Mouse (Mus musculus): ENCODE data around the gene Lck. TPM values are rescaled to one million over a fixed set of nuclear protein-coding genes. Genes with fewer than 3 reads are reported as not detected.

The Lck gene
- polyA plus RNA-seq, 1 experiment from 2014 or later, result 8.8 TPM

- Histone ChIP-seq H3K4me1 (replicated peaks; ENCODE audit: insufficient read depth, low read length) (no peaks in the 10 kb centered on the region), H3K27ac (peak overlapping the region; percentile 47; the same call in 1 of the 2 replicates), H3K9ac (ENCODE audit: low read depth, low read length) (no peak overlapping the region), H3K4me3 (replicated peaks; ENCODE audit: low read depth, low read length) (no peak overlapping the region), H3K9me3 (replicated peaks; ENCODE audit: low read length) (no peaks in the 10 kb centered on the region), H3K27me3 (ENCODE audit: insufficient read depth, low read length) (no peaks in the 10 kb centered on the region), H3K36me3 (ENCODE audit: insufficient read depth, low read length) (peaks cover 10% of the 10 kb centered on the region), H3K4me2 (ENCODE audit: low read length) (no peak overlapping the region)
- 32% methylated on average over 1 of the region's 1 CpGs for WGBS
- no peak for DNase-seq (ENCODE audit: low spot score)
- no peak for ATAC-seq (replicated peaks; ENCODE audit: low FRiP score, low read depth)
- TF ChIP-seq CTCF (IDR thresholded peaks at IDR 0.05; ENCODE audit: low read depth), result no peak
Measured at GRCm38 (mm10) chr4:129586943-129587342, 13.5 kb upstream of the Lck start.

GRCm38 (mm10) chr4:129585773-129586172 is 12.3 kb upstream of the Lck start:
- Histone ChIP-seq H3K36me3 (ENCODE audit: insufficient read depth, low read length) (no peaks in the 10 kb centered on the region), H3K27me3 (ENCODE audit: insufficient read depth, low read length) (no peaks in the 10 kb centered on the region), H3K9ac (ENCODE audit: low read depth, low read length) (peak overlapping the region; percentile 51; the same call in 1 of the 2 replicates), H3K4me2 (ENCODE audit: low read length) (peak overlapping the region; percentile 70), H3K4me1 (replicated peaks; ENCODE audit: insufficient read depth, low read length) (no peaks in the 10 kb centered on the region), H3K9me3 (replicated peaks; ENCODE audit: low read length) (no peaks in the 10 kb centered on the region), H3K4me3 (replicated peaks; ENCODE audit: low read depth, low read length) (peak overlapping the region; percentile 44; the same call in 1 of the 2 replicates), H3K27ac (peak overlapping the region; percentile 80)
- 63% methylated on average over 9 of the region's 9 CpGs for WGBS
- no peak for TF ChIP-seq CTCF (IDR thresholded peaks at IDR 0.05; ENCODE audit: low read depth)
- ATAC-seq (replicated peaks; ENCODE audit: low FRiP score, low read depth) (no peak), DNase-seq (ENCODE audit: low spot score) (no peak)

DNA sequence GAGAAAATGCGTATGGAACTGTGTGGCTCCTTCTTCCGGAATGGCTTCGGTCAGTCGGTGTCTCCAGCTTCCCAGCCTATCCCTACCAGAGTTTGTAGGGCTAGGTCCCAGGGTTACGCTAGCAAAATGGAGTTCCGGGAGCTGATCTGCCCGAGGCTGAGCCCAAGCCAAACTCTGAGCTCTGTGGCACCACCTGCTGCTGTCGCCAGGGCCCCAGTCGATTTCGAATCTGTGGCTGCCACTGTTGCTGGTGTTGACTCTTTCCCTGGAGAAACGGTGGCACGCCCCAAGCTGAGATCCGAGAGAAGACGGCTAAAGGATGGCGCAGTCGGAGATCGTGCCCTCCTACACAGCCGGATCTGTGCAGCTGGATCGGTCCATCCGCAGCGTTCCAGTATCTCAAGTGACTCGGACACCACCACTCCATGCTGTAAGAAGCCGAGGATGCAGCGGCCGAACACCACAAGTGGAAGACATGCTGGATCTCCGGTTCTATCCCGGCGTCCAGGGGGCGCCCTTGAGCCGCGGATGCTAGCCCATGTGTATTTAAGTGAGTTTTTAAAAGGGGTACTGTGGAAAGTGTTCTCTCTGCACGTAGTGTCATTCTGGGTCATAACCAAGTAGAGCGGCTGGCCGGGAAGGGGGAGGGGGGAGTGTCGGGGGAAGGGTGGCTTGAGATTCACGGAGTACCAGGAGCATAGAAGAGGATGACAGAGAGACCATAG is 11.6 kb upstream of the Lck start:
- peak; percentile 81 for TF ChIP-seq CTCF (IDR thresholded peaks at IDR 0.05; ENCODE audit: low read depth)
- H3K9me3 ChIP-seq (replicated peaks; ENCODE audit: low read length), result no peaks in the 10 kb centered on the region
- ATAC-seq (replicated peaks; ENCODE audit: low FRiP score, low read depth), result peak; percentile 78
- H3K4me2 ChIP-seq (ENCODE audit: low read length), result peak overlapping the region; percentile 70
- H3K27me3 ChIP-seq (ENCODE audit: insufficient read depth, low read length), result no peaks in the 10 kb centered on the region
- H3K4me3 ChIP-seq (replicated peaks; ENCODE audit: low read depth, low read length), result peak overlapping the region; percentile 44
- H3K4me1 ChIP-seq (replicated peaks; ENCODE audit: insufficient read depth, low read length), result no peaks in the 10 kb centered on the region
- peak; percentile 89 for DNase-seq (ENCODE audit: low spot score)
- no peaks in the 10 kb centered on the region for H3K36me3 ChIP-seq (ENCODE audit: insufficient read depth, low read length)
- peak overlapping the region; percentile 80 for H3K27ac ChIP-seq
- peak overlapping the region; percentile 51 for H3K9ac ChIP-seq (ENCODE audit: low read depth, low read length)
- WGBS, result 1% methylated on average over 36 of the region's 36 CpGs

- no peak for TF ChIP-seq CTCF (IDR thresholded peaks at IDR 0.05; ENCODE audit: low read depth)
- peak overlapping the region; percentile 80 for H3K27ac ChIP-seq
- ATAC-seq (replicated peaks; ENCODE audit: low FRiP score, low read depth), result no peak
- no peaks in the 10 kb centered on the region for H3K9me3 ChIP-seq (replicated peaks; ENCODE audit: low read length)
- H3K27me3 ChIP-seq (ENCODE audit: insufficient read depth, low read length), result no peaks in the 10 kb centered on the region
- 55% methylated on average over 1 of the region's 1 CpGs for WGBS
- no peak for DNase-seq (ENCODE audit: low spot score)
- no peaks in the 10 kb centered on the region for H3K36me3 ChIP-seq (ENCODE audit: insufficient read depth, low read length)
- peak overlapping the region; percentile 44 for H3K4me3 ChIP-seq (replicated peaks; ENCODE audit: low read depth, low read length)
- H3K9ac ChIP-seq (ENCODE audit: low read depth, low read length), result peak overlapping the region; percentile 51
- H3K4me2 ChIP-seq (ENCODE audit: low read length), result peak overlapping the region; percentile 70
- no peaks in the 10 kb centered on the region for H3K4me1 ChIP-seq (replicated peaks; ENCODE audit: insufficient read depth, low read length)
Measured at GRCm38 (mm10) chr4:129584370-129584769, 10.9 kb upstream of the Lck start.

GRCm38 (mm10) chr4:129582251-129582650 is 8.8 kb upstream of the Lck start:
- Histone ChIP-seq H3K9me3 (replicated peaks; ENCODE audit: low read length) (no peaks in the 10 kb centered on the region), H3K27me3 (ENCODE audit: insufficient read depth, low read length) (no peaks in the 10 kb centered on the region), H3K36me3 (ENCODE audit: insufficient read depth, low read length) (no peaks in the 10 kb centered on the region), H3K27ac (no peak overlapping the region), H3K4me3 (replicated peaks; ENCODE audit: low read depth, low read length) (no peak overlapping the region), H3K9ac (ENCODE audit: low read depth, low read length) (no peak overlapping the region), H3K4me1 (replicated peaks; ENCODE audit: insufficient read depth, low read length) (no peaks in the 10 kb centered on the region), H3K4me2 (ENCODE audit: low read length) (no peak overlapping the region)
- WGBS, result 79% methylated on average over 1 of the region's 1 CpGs
- DNase-seq (ENCODE audit: low spot score), result no peak
- ATAC-seq (replicated peaks; ENCODE audit: low FRiP score, low read depth), result no peak
- 0 out of 2 replicates have a peak, but pooled peaks have one; percentile 9 for TF ChIP-seq CTCF (IDR thresholded peaks at IDR 0.05; ENCODE audit: low read depth)

GRCm38 (mm10) chr4:129580347-129580746 is 6.9 kb upstream of the Lck start:
- no peak for TF ChIP-seq CTCF (IDR thresholded peaks at IDR 0.05; ENCODE audit: low read depth)

More at GRCm38 (mm10) chr4:129580347-129580746, 6.9 kb upstream of the Lck start:
- H3K36me3 ChIP-seq (ENCODE audit: insufficient read depth, low read length), result no peaks in the 10 kb centered on the region
- no peaks in the 10 kb centered on the region for H3K4me1 ChIP-seq (replicated peaks; ENCODE audit: insufficient read depth, low read length)
- H3K27me3 ChIP-seq (ENCODE audit: insufficient read depth, low read length), result no peaks in the 10 kb centered on the region
- DNase-seq (ENCODE audit: low spot score), result no peak
- no peak overlapping the region for H3K9ac ChIP-seq (ENCODE audit: low read depth, low read length)
- H3K4me2 ChIP-seq (ENCODE audit: low read length), result no peak overlapping the region
- H3K27ac ChIP-seq, result peak overlapping the region; percentile 68; the same call in 1 of the 2 replicates
- H3K4me3 ChIP-seq (replicated peaks; ENCODE audit: low read depth, low read length), result no peak overlapping the region
- H3K9me3 ChIP-seq (replicated peaks; ENCODE audit: low read length), result no peaks in the 10 kb centered on the region
- 61% methylated on average over 7 of the region's 7 CpGs for WGBS
- ATAC-seq (replicated peaks; ENCODE audit: low FRiP score, low read depth), result no peak

All from kidney, postnatal 0 days (tissue).